Mouse (Mus musculus) kidney, adult 2 months (tissue): ENCODE data around the gene Cpne5. TPM values are rescaled to one million over a fixed set of nuclear protein-coding genes. Genes with fewer than 3 reads are reported as not detected.

Experiments
- DNase-seq: peaks from one replicate; pipeline ENCODE4 v3.0.0; 2021
- H3K27ac ChIP-seq: fragments of 200-500 bp; 2 replicates; pipeline ENCODE4 v1.5.1; 2012; ENCODE audit warnings: low read depth, low read length, control low read depth, inconsistent platforms; ENCODE audit not compliant: insufficient read depth
- H3K27me3 ChIP-seq: fragments of 200-500 bp; replicated peaks from 2 replicates; pipeline ENCODE4 v1.6.1; 2012; ENCODE audit warnings: mild to moderate bottlenecking, moderate library complexity, low read length, inconsistent platforms; ENCODE audit not compliant: control insufficient read depth, insufficient read depth
- H3K36me3 ChIP-seq: fragments of 200-500 bp; 2 replicates; pipeline ENCODE4 v1.6.1; 2012; ENCODE audit warnings: mild to moderate bottlenecking, moderate library complexity, low read length, inconsistent platforms; ENCODE audit not compliant: control insufficient read depth, insufficient read depth
- H3K4me1 ChIP-seq: fragments of 200-500 bp; 2 replicates; pipeline ENCODE4 v1.6.1; 2011; ENCODE audit warnings: low read length; ENCODE audit not compliant: control insufficient read depth, insufficient read depth
- H3K4me3 ChIP-seq: fragments of 200-500 bp; 2 replicates; pipeline ENCODE4 v1.5.1; 2011; ENCODE audit warnings: mild to moderate bottlenecking, low read depth, low read length, control low read depth; ENCODE audit not compliant: insufficient read depth
- CTCF ChIP-seq: fragments of 200-500 bp; conservative IDR thresholded peaks from 2 replicates; pipeline ENCODE4 v1.5.1; 2011; ENCODE audit warnings: low read depth, mild to moderate bottlenecking, control low read depth, low read length, moderate library complexity, mixed read lengths; ENCODE audit not compliant: insufficient read depth, insufficient read length
- POLR2A ChIP-seq: fragments of 200-500 bp; IDR thresholded peaks from one replicate; pipeline ENCODE4 v1.6.1; 2011; ENCODE audit warnings: low read depth, low read length, control low read depth
- WGBS: fragments of 180-500 bp; shearing (Covaris S2); methylation state at CpG from one replicate; pipeline ENCODE4 v1.1.7; 2018; 5-methylcytosine and 5-hydroxymethylcytosine counted together
- polyA plus RNA-seq: library from polyadenylated mRNA; depleted of rRNA; stranded (reverse); fragments of >200 nt; gene quantifications from 2 replicates; pipeline ENCODE4 v1.2.3, GENCODE M21; 2012

The Cpne5 gene
- polyA plus RNA-seq, 1 experiment, result 0.78 TPM

- 79% methylated on average over 13 of the region's 13 CpGs for WGBS
- Histone ChIP-seq H3K36me3 (no peaks in the 10 kb centered on the region), H3K4me3 (no peak overlapping the region), H3K27ac (no peak overlapping the region), H3K27me3 (no peaks in the 10 kb centered on the region), H3K4me1 (peaks cover 15% of the 10 kb centered on the region)
- TF ChIP-seq CTCF, result no peak
- no peak for TF ChIP-seq POLR2A
- no peak for DNase-seq
Observed at GRCm38 (mm10) chr17:29247881-29248280, 9.9 kb upstream of the Cpne5 start.

GRCm38 (mm10) chr17:29246602-29247001 is 8.6 kb upstream of the Cpne5 start:
- WGBS, result 21% methylated on average over 5 of the region's 5 CpGs
- TF ChIP-seq POLR2A, result no peak
- TF ChIP-seq CTCF, result peak; percentile 76
- no peaks in the 10 kb centered on the region for H3K27me3 ChIP-seq
- no peak overlapping the region for H3K4me3 ChIP-seq
- H3K4me1 ChIP-seq, result peaks cover 3% of the 10 kb centered on the region
- peak; percentile 71 for DNase-seq
- H3K27ac ChIP-seq, result no peak overlapping the region
- H3K36me3 ChIP-seq, result no peaks in the 10 kb centered on the region

GRCm38 (mm10) chr17:29245725-29246124 is 7.8 kb upstream of the Cpne5 start:
- no peak for DNase-seq
- Histone ChIP-seq H3K4me1 (no peaks in the 10 kb centered on the region), H3K27me3 (no peaks in the 10 kb centered on the region), H3K27ac (no peak overlapping the region), H3K36me3 (no peaks in the 10 kb centered on the region), H3K4me3 (no peak overlapping the region)
- no peak for TF ChIP-seq POLR2A
- 62% methylated on average over 7 of the region's 7 CpGs for WGBS

DNA sequence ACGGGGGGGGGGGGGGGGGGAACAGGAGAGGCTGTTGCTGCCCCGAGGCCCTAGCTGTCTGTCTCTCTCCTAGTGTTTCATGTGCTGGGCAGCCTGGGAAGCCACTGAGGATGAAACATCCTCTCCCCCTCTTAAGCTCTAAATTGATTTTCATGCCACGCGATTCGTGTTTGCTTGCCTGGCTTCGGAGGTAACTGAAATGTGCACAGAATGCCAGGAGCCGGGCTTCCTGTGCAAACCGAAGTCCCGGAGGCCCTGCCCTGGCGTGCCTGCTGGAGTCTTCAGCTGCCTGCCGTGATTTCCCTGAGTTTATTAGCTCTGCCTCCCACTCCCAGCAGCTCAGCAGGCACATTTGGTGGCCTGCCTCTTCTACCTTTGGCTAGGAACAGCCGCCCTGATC is 6.9 kb upstream of the Cpne5 start:
- Histone ChIP-seq H3K27ac (no peak overlapping the region), H3K27me3 (no peaks in the 10 kb centered on the region), H3K4me3 (no peak overlapping the region), H3K4me1 (no peaks in the 10 kb centered on the region), H3K36me3 (no peaks in the 10 kb centered on the region)
- no peak for DNase-seq
- TF ChIP-seq POLR2A, result no peak
- TF ChIP-seq CTCF, result no peak
- WGBS, result 41% methylated on average over 12 of the region's 12 CpGs

- TF ChIP-seq CTCF (no peak), POLR2A (no peak)
- WGBS, result 6% methylated on average over 22 of the region's 23 CpGs
- Histone ChIP-seq H3K4me1 (no peaks in the 10 kb centered on the region), H3K27ac (no peak overlapping the region), H3K36me3 (no peaks in the 10 kb centered on the region), H3K4me3 (peak overlapping the region; percentile 26; the same call in 1 of the 2 replicates), H3K27me3 (no peaks in the 10 kb centered on the region; the same call in 1 of the 2 replicates)
- DNase-seq, result no peak
Observed at GRCm38 (mm10) chr17:29238421-29238945, 516 bp upstream of the Cpne5 start.

- Histone ChIP-seq H3K4me1 (no peaks in the 10 kb centered on the region), H3K27ac (no peak overlapping the region), H3K27me3 (no peaks in the 10 kb centered on the region; the same call in 1 of the 2 replicates), H3K36me3 (no peaks in the 10 kb centered on the region), H3K4me3 (peak overlapping the region; percentile 16; the same call in 1 of the 2 replicates)
- DNase-seq, result no peak
- 8% methylated on average over 32 of the region's 32 CpGs for WGBS
- TF ChIP-seq POLR2A (no peak), CTCF (no peak)
Observed at GRCm38 (mm10) chr17:29237267-29237771, 648 bp downstream of the Cpne5 start.

DNA sequence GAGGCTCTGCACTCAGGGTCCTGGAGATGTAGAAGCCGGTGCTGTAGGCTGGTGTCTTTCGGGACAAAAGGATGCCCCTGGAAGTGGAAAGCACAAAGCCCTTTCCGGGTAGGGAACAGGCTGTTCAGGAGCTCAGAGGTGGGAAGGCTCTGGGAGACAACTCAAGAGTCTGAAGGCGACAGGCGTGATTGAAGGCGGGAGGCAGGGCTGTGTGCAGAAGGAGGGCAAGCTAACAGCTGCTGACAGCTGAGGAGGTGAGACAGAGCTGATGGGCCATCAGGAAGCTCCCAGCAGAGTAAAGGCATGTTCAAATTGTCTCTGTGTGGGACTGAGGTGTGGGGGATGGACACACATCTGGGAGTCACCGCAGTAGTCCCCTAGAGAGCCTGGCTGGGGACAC is 1.9 kb downstream of the Cpne5 start:
- H3K4me1 ChIP-seq, result no peaks in the 10 kb centered on the region
- H3K4me3 ChIP-seq, result no peak overlapping the region
- 71% methylated on average over 7 of the region's 7 CpGs for WGBS
- no peaks in the 10 kb centered on the region for H3K36me3 ChIP-seq
- H3K27me3 ChIP-seq, result no peaks in the 10 kb centered on the region; the same call in 1 of the 2 replicates
- H3K27ac ChIP-seq, result no peak overlapping the region
- no peak for DNase-seq
- no peak for TF ChIP-seq POLR2A
- TF ChIP-seq CTCF, result no peak

GRCm38 (mm10) chr17:29231109-29231508 is 6.9 kb downstream of the Cpne5 start:
- no peak for TF ChIP-seq CTCF
- no peak for TF ChIP-seq POLR2A
- Histone ChIP-seq H3K27me3 (no peaks in the 10 kb centered on the region), H3K27ac (no peak overlapping the region), H3K4me3 (no peak overlapping the region), H3K4me1 (no peaks in the 10 kb centered on the region), H3K36me3 (no peaks in the 10 kb centered on the region)
- whole genome bisulfite sequencing, result 73% methylated on average over 10 of the region's 10 CpGs
- DNase-seq, result no peak
